Mouse (Mus musculus) hindbrain, embryonic 13.5 days (tissue): ENCODE measurements around the gene Rapgef2. TPM values are rescaled to one million over a fixed set of nuclear protein-coding genes. Genes with fewer than 3 reads are reported as not detected.

Experiments
- ATAC-seq: fragments of 200-750 bp; cut with Nextera tagmentation; 2 replicates; pipeline ENCODE4 v1.8.0; 2017; ENCODE audit warnings: moderate TSS enrichment; ENCODE audit not compliant: low FRiP score
- H3K27ac ChIP-seq: fragments of 300-500 bp; sonication (generic); 2 replicates; pipeline ENCODE4 v1.5.1; 2015; ENCODE audit warnings: inconsistent platforms, mild to moderate bottlenecking, moderate library complexity
- H3K27me3 ChIP-seq: fragments of 300-500 bp; sonication (generic); 2 replicates; pipeline ENCODE4 v1.6.1; 2015; ENCODE audit warnings: mild to moderate bottlenecking, inconsistent platforms
- H3K36me3 ChIP-seq: fragments of 300-500 bp; sonication (generic); 2 replicates; pipeline ENCODE4 v1.6.1; 2015; ENCODE audit warnings: mild to moderate bottlenecking, inconsistent platforms
- H3K4me1 ChIP-seq: fragments of 300-500 bp; sonication (generic); replicated peaks from 2 replicates; pipeline ENCODE4 v1.6.1; 2015; ENCODE audit warnings: inconsistent platforms
- H3K4me2 ChIP-seq: fragments of 300-500 bp; sonication (generic); 2 replicates; pipeline ENCODE4 v1.6.1; 2015; ENCODE audit warnings: inconsistent platforms, mild to moderate bottlenecking, moderate library complexity
- H3K4me3 ChIP-seq: fragments of 300-500 bp; sonication (generic); 2 replicates; pipeline ENCODE4 v1.5.1; 2015; ENCODE audit warnings: mild to moderate bottlenecking, inconsistent platforms
- H3K9ac ChIP-seq: fragments of 300-500 bp; sonication (generic); 2 replicates; pipeline ENCODE4 v1.6.1; 2015; ENCODE audit warnings: mild to moderate bottlenecking, inconsistent platforms
- H3K9me3 ChIP-seq: fragments of 300-500 bp; sonication (generic); 2 replicates; pipeline ENCODE4 v1.6.1; 2016; ENCODE audit warnings: inconsistent platforms
- WGBS: fragments of 180-500 bp; shearing (Covaris S2); methylation state at CpG from one replicate; pipeline ENCODE4 v1.1.7; 2015; 5-methylcytosine and 5-hydroxymethylcytosine counted together
- polyA plus RNA-seq: library from polyadenylated mRNA; unstranded; fragments of >200 nt; fragmentation: Nextera tagmentation; extraction: Ambion mirVana; gene quantifications from 2 replicates; pipeline ENCODE4 v1.2.1, GENCODE M21; 2015

The Rapgef2 gene
- 8.3 and 9.5 TPM in 2 replicates for polyA plus RNA-seq

DNA sequence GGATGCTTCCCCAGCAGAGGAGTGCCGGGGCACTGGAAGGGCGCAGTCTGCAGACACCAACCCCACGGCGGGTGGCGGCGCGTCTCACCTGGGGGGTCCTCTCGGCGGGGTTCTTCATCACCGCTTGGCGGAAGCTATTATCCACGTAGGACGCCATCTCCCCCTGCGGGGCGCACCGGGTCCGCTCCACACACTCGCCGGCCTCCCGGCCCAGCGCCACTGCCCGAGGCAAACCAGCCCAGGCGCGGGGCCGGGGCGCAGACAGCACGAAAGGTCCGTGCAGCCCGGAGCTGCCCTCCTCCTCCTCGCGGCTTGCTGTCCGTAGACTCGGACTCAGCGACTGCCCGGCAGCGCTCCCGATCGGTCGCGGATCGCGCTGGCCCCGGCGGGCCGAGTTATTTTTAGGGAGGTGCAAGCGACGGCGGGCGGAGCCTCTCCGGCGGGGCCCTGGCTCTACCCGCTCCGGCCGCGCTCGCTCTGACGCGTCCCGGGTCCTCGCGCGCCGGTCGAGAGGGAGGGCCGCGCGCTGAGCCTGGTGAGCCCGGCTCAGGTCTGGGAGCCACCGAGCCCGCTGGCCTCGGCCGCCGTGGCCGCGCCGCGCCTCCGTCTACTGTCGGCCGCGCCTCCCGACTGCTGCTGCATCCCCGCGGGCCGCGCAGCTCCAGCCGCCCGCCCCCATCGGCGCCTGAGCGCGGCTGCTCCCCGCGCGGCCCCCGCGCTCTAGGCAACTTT, at the start of gene Rapgef2:
Rapgef2 (minus strand) TSS at position 142 of the 732 bp plus-strand sequence.
- Histone ChIP-seq H3K4me2 (peak within 1 kb of the TSS; percentile 96), H3K9ac (peak within 1 kb of the TSS; percentile 97), H3K27me3 (peaks cover 9% of the 10 kb centered on the region; the same call in 1 of the 2 replicates), H3K9me3 (no peaks in the 10 kb centered on the region), H3K4me1 (peaks cover 49% of the 10 kb centered on the region), H3K4me3 (peak within 1 kb of the TSS; percentile 95), H3K27ac (peak within 1 kb of the TSS; percentile 97), H3K36me3 (no peaks in the 10 kb centered on the region)
- ATAC-seq, result peak; percentile 84
- WGBS, result 0% methylated on average over 66 of the region's 97 CpGs

DNA sequence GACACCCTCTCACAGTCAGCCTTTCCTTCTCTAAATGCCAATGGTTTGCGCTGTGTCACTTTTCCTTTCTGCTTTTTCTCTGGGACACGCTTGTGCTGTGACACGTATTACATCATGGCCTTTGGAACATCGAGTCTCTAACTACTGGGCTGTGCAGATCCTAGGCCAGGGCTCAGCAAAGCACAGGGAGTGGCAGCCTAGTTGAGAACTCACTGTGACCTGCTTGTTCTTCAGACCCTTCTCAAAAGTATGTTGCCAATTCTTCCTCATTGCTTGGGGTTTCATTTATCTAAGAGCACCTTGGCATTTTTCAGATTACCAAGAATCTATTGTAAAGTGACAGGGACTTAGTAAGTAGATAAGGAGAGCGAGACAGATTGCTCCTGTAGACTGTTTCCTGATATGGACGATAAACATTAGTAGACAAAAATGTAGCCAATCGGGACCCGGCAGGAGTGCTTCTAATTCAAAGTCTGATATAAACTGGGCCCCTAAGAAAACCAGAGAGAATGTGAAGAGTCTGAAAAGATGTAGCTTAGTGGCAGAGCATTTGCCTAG, 47.4 kb upstream of the Rapgef2 start:
- H3K36me3 ChIP-seq, result no peaks in the 10 kb centered on the region
- no peaks in the 10 kb centered on the region for H3K27me3 ChIP-seq
- WGBS, result 91% methylated on average over 8 of the region's 8 CpGs
- no peak for ATAC-seq
- no peak overlapping the region for H3K4me3 ChIP-seq
- H3K9me3 ChIP-seq, result no peaks in the 10 kb centered on the region
- H3K4me1 ChIP-seq, result peaks cover 4% of the 10 kb centered on the region; the same call in 1 of the 2 replicates
- no peak overlapping the region for H3K9ac ChIP-seq
- no peak overlapping the region for H3K27ac ChIP-seq
- H3K4me2 ChIP-seq, result no peak overlapping the region

DNA sequence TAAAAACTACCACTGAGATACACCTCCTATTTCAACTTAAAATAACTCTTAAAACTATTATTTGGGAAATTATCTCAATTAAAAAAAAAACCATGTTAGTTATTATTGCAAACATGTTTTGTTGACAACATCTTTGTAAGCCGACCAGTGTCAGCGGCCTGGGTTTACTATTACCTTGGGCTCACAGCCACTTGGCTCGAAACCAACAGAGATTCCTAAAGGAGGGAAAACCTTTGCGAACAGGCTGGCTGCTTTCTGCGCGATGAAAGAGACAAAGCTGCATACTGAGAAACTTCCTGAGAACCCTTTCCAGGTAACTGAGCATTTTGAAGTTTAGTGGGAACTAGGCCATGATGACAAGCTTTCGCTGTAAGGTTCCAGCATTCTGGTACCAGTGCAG, 46.7 kb upstream of the Rapgef2 start:
- Histone ChIP-seq H3K27me3 (no peaks in the 10 kb centered on the region), H3K27ac (no peak overlapping the region), H3K4me1 (peaks cover 4% of the 10 kb centered on the region; the same call in 1 of the 2 replicates), H3K4me3 (no peak overlapping the region), H3K4me2 (no peak overlapping the region), H3K9ac (no peak overlapping the region), H3K9me3 (no peaks in the 10 kb centered on the region), H3K36me3 (no peaks in the 10 kb centered on the region)
- WGBS, result 86% methylated on average over 7 of the region's 7 CpGs
- ATAC-seq, result no peak

DNA sequence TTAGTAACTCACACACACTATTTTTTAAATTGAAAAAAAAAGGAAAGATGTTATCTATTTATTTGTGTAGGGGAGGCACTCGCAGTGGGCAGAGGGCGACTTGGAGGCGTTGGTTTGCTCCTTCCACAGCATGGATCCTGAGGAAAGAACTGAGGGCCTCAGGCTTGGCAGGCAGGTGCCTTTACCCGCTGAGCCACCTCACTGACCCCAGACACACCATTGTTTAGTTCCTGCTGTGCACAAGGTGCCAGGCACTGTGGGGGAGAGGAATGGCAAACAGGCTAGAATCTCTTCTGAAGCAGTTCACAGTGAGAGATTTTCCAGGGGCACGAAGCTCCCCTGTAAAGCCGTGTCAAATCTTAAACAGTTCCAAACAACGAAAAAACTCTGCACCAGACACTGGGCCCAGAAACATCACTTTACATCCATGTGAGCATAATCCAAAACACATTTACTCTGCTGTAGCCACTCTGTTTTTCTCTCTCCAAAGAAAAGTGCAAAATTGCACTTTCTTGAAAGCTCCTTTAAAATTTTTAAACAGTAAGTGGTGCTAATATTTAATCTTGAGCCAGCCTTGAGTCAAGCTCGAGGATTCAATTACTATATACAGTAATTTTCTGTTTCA, 43.5 kb upstream of the Rapgef2 start:
- Histone ChIP-seq H3K4me3 (no peak overlapping the region), H3K27me3 (no peaks in the 10 kb centered on the region), H3K27ac (no peak overlapping the region), H3K9ac (no peak overlapping the region), H3K36me3 (no peaks in the 10 kb centered on the region), H3K4me1 (peaks cover 16% of the 10 kb centered on the region), H3K9me3 (no peaks in the 10 kb centered on the region), H3K4me2 (no peak overlapping the region)
- no peak for ATAC-seq
- WGBS, result 20% methylated on average over 8 of the region's 8 CpGs

DNA sequence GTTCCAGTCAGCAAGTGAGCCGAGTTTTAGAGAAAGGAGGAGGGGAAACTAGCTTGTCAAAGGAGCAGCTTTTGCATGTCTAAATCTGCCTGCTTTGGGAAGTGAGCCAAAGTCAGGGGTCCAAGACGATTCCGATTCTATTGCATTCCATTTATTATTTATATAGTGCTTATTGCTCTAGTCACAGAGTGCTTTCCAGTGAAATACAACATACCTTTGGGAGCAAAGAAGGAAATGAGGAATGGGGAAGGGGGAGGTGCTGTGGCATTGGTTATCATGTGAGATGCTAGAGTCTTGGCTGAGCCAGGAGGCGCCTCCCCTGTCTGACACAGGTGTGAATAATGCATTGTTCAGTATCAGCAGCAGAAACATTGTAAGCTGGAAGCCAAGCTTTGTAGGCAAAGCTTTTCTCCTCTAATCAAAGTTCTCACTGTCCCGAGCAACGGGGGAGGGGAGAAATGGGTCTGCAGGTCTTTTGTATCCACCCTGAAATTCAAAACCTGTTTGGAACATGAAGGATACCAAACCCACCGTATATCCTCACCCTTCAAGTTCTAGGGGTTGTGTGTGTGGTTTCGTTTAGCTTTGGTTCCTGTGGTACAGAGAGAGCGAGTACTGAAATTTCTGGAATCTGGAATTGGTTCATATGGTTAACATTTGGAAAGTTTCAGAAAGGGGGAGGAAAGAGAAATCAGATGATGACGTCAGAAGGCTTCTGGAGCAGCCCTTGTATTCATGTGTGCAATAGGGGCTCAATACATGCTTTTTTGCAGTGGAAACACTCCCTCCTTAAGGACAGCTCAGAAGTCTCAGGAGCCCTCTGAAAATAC, 38.6 kb upstream of the Rapgef2 start:
- H3K9me3 ChIP-seq, result no peaks in the 10 kb centered on the region
- peak overlapping the region; percentile 13; the same call in 1 of the 2 replicates for H3K4me2 ChIP-seq
- H3K27ac ChIP-seq, result peak overlapping the region; percentile 48; the same call in 1 of the 2 replicates
- H3K4me3 ChIP-seq, result no peak overlapping the region
- no peaks in the 10 kb centered on the region for H3K36me3 ChIP-seq
- peak; percentile 62 for ATAC-seq
- no peaks in the 10 kb centered on the region for H3K27me3 ChIP-seq
- H3K4me1 ChIP-seq, result peaks cover 24% of the 10 kb centered on the region
- 43% methylated on average over 10 of the region's 10 CpGs for WGBS
- no peak overlapping the region for H3K9ac ChIP-seq

DNA sequence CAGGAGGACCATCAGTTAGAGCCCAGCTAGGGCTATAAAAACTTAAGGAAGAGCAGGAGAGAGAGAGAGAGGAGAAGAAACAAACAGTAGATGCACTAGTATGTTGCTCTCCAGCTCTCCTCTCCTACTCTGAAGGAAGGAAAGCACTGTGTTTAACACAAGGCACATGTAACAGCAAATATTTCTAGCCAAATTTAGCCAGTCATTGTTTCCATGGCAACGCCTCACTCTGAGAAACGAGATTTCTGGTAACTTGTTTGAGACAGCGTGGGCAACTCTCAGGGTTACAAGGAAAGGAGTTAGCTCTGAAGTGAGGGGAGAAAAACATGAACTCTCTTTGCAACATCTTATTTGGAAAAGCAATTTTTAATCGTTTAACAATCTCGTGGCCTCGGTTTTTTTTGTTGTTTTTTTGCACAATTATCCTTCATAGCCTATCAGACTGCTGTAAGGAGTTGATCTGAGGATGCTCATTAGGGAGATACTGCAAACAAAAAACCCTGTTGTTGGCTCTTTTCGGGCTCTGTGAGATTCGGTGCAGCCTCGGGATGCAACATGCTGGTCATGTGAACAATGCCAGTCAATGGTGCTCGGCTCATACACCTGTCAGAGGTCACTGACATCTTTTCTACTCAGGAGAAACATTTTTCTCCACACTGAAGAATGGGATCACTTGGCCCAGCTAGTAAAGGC, 27.8 kb upstream of the Rapgef2 start:
- no peak overlapping the region for H3K27ac ChIP-seq
- H3K27me3 ChIP-seq, result no peaks in the 10 kb centered on the region
- H3K9me3 ChIP-seq, result no peaks in the 10 kb centered on the region
- no peak overlapping the region for H3K4me2 ChIP-seq
- ATAC-seq, result peak; percentile 24; the same call in 1 of the 2 replicates
- H3K4me1 ChIP-seq, result peaks cover 10% of the 10 kb centered on the region
- H3K4me3 ChIP-seq, result no peak overlapping the region
- no peak overlapping the region for H3K9ac ChIP-seq
- WGBS, result 48% methylated on average over 10 of the region's 10 CpGs
- H3K36me3 ChIP-seq, result no peaks in the 10 kb centered on the region

DNA sequence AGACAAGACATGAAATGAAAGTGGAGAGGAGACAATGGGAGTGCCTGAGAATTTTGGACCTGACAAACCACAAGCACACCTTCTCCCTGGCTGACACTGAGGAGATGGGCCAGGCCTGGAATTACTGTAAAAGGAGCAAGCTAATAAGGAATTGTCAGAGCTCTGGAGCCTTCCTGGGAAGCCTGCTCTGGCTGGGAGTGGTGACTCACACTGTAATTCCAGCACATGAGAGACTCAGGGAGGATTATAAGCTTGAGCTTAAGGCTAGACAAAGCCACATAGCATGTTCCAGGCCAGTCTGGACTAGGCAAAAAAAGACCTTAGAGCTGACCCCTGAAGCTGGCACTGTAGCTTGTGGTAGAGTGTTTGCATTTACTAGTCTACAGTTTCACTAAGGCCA, 25.6 kb upstream of the Rapgef2 start:
- Histone ChIP-seq H3K4me3 (no peak overlapping the region), H3K9me3 (no peaks in the 10 kb centered on the region)
- no peak for ATAC-seq

DNA sequence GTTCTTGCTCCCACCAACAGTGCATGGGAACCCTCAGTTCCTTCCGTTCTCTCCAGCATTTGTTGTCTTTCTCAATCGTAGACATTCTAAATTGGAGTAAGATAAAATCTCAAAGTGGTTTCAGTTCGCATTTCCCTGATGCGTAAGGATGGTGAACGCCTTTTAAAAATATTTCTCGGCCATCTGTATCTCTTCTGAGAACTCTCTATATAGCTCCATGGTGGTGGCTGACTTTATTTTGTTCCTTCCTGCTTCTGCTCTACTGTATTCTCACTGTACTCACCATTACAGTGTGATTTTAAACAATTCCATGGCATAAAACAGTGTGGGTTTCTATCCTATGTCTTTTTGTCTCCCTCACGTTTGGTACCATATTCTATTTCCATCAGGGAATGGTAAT, 23.9 kb upstream of the Rapgef2 start:
- H3K27me3 ChIP-seq, result no peaks in the 10 kb centered on the region
- no peaks in the 10 kb centered on the region for H3K9me3 ChIP-seq
- H3K36me3 ChIP-seq, result no peaks in the 10 kb centered on the region
- H3K4me2 ChIP-seq, result no peak overlapping the region
- no peak overlapping the region for H3K4me3 ChIP-seq
- no peak overlapping the region for H3K27ac ChIP-seq
- WGBS, result 87% methylated on average over 7 of the region's 7 CpGs
- H3K4me1 ChIP-seq, result peaks cover 10% of the 10 kb centered on the region
- no peak for ATAC-seq
- H3K9ac ChIP-seq, result no peak overlapping the region

More for the DNA sequence above, 25.6 kb upstream of the Rapgef2 start:
- Histone ChIP-seq H3K27me3 (no peaks in the 10 kb centered on the region), H3K27ac (no peak overlapping the region), H3K4me2 (no peak overlapping the region), H3K9ac (no peak overlapping the region), H3K36me3 (no peaks in the 10 kb centered on the region), H3K4me1 (peaks cover 10% of the 10 kb centered on the region)

DNA sequence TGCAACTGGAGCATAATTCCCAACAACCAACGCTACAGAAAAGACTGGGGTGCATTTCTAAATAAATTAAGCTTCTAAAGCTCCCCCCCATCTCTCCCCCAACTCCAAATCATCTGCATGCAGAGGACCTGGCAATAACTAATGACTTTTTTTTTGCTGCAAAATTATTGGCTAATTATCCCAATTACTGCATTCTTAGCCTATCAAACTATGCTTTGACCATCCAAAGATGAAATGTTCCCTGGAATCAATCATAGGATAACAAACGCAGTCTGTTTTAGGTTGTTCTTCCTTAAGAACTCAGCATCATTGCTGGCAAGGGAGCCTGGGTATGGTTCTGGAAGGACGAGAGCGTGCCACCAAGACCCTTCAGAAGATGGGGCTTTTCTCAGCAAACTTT, 22.3 kb upstream of the Rapgef2 start:
- Histone ChIP-seq H3K27me3 (no peaks in the 10 kb centered on the region), H3K4me3 (no peak overlapping the region), H3K36me3 (no peaks in the 10 kb centered on the region), H3K9me3 (no peaks in the 10 kb centered on the region), H3K4me2 (no peak overlapping the region), H3K27ac (no peak overlapping the region), H3K9ac (no peak overlapping the region), H3K4me1 (no peaks in the 10 kb centered on the region)
- WGBS, result 90% methylated on average over 4 of the region's 4 CpGs
- no peak for ATAC-seq

DNA sequence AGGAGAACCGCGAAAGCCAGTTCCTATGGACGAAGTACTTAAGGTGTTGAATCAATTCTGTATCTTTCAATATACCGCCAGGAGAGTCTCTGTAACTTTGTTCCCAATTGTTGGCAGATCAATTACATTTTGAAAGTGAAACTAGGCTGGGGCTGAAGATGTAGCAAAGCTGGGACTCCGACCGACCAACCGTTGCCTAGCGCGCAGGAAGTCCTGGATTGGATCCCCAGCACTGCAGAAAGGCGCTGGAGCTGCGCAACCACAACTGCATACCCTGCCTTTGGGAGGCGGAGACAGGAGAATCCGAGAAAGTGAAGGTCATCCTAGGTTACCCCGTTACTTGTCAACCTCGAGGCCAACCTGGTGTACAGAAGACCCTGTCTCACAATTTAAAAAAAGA, 13.1 kb upstream of the Rapgef2 start:
- ATAC-seq, result no peak
- no peak overlapping the region for H3K27ac ChIP-seq
- H3K4me3 ChIP-seq, result no peak overlapping the region
- H3K9me3 ChIP-seq, result no peaks in the 10 kb centered on the region
- H3K4me1 ChIP-seq, result no peaks in the 10 kb centered on the region
- H3K9ac ChIP-seq, result no peak overlapping the region
- 87% methylated on average over 15 of the region's 15 CpGs for WGBS
- H3K36me3 ChIP-seq, result no peaks in the 10 kb centered on the region
- H3K27me3 ChIP-seq, result no peaks in the 10 kb centered on the region
- H3K4me2 ChIP-seq, result no peak overlapping the region

DNA sequence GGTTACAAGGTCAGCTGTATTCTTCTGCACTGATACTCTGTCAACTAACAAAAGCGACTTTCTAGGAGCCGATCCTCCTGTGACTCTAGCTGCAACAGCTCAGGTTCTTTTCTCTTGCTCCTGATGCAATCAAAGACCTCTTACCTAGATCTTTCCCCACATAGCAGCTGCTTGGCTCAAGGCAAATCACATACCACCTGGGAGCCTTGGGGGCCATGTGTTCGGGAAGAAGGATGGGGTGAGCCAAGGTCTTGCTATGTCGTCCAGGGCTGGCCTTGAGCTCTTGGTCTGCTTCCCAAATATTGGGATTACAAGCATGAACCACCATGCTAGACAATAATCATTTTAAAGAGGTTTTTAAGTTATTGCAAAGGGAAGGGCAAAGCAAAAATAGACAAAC, 11.0 kb upstream of the Rapgef2 start:
- H3K27ac ChIP-seq, result no peak overlapping the region
- no peak overlapping the region for H3K4me3 ChIP-seq
- H3K9me3 ChIP-seq, result no peaks in the 10 kb centered on the region
- 96% methylated on average over 4 of the region's 4 CpGs for whole genome bisulfite sequencing
- no peaks in the 10 kb centered on the region for H3K27me3 ChIP-seq
- H3K4me2 ChIP-seq, result no peak overlapping the region
- no peak for ATAC-seq
- H3K9ac ChIP-seq, result no peak overlapping the region
- no peaks in the 10 kb centered on the region for H3K36me3 ChIP-seq
- H3K4me1 ChIP-seq, result no peaks in the 10 kb centered on the region

DNA sequence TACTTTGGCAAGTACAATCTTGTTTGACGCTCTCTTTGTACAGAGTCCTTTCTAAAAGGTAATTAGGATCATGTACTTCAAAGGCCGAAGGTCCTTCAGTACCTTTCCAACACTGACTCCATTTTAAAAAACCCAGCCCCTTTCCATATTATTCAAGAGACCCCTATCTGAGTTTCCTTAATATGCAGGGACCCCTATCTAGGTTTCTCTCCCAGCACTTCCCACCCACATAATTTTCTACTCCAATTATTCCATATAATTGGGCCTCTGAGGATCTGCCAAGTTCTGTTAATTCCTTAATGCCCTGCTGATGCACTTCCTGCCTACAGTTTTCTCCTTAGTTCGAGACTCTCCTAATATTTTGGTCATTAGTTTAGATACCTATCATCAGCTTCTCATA, 10.3 kb upstream of the Rapgef2 start:
- H3K36me3 ChIP-seq, result no peaks in the 10 kb centered on the region
- H3K9me3 ChIP-seq, result no peaks in the 10 kb centered on the region
- no peak for ATAC-seq
- H3K9ac ChIP-seq, result no peak overlapping the region
- H3K4me1 ChIP-seq, result no peaks in the 10 kb centered on the region
- H3K27ac ChIP-seq, result no peak overlapping the region
- H3K4me3 ChIP-seq, result no peak overlapping the region
- H3K27me3 ChIP-seq, result no peaks in the 10 kb centered on the region
- H3K4me2 ChIP-seq, result no peak overlapping the region
- 88% methylated on average over 3 of the region's 3 CpGs for WGBS
